Mouse (Mus musculus): Measurements from ENCODE around the gene Ebf1.
"Not testable (repeated sequence)": the region's sequence is repeated elsewhere in the genome, so short reads cannot be mapped to it uniquely, and the experiment has no call there.

The Ebf1 gene

GRCm38 (mm10) chr11:44616788-44617712, at the start of gene Ebf1:
Gene Ebf1, plus strand, starts transcription at chr11:44617317.
- no peak for DNase-seq (ENCODE audit: low spot score)

- DNase-seq (ENCODE audit: low spot score), result not testable (repeated sequence)
These were observed 46.8 kb upstream of the Ebf1 start for GRCm38 (mm10) chr11:44570336-44570735.

GRCm38 (mm10) chr11:44572781-44573180, 44.3 kb upstream of the Ebf1 start:
- no peak for DNase-seq (ENCODE audit: low spot score)

GRCm38 (mm10) chr11:44573396-44573795, 43.7 kb upstream of the Ebf1 start:
- no peak for DNase-seq (ENCODE audit: low spot score)

- no peak for DNase-seq (ENCODE audit: low spot score)
These were observed 42.7 kb upstream of the Ebf1 start for GRCm38 (mm10) chr11:44574391-44574790.

GRCm38 (mm10) chr11:44574820-44575219, 42.3 kb upstream of the Ebf1 start:
- DNase-seq (ENCODE audit: low spot score), result no peak

- no peak for DNase-seq (ENCODE audit: low spot score)
These were observed 39.2 kb upstream of the Ebf1 start for GRCm38 (mm10) chr11:44577911-44578310.

GRCm38 (mm10) chr11:44581277-44581683, 35.8 kb upstream of the Ebf1 start:
- DNase-seq (ENCODE audit: low spot score), result no peak

GRCm38 (mm10) chr11:44586047-44586696, 30.9 kb upstream of the Ebf1 start:
- peak; percentile 59 for DNase-seq (ENCODE audit: low spot score)

GRCm38 (mm10) chr11:44593016-44593415, 24.1 kb upstream of the Ebf1 start:
- no peak for DNase-seq (ENCODE audit: low spot score)

GRCm38 (mm10) chr11:44594768-44595167, 22.3 kb upstream of the Ebf1 start:
- no peak for DNase-seq (ENCODE audit: low spot score)

GRCm38 (mm10) chr11:44606881-44607280, 10.2 kb upstream of the Ebf1 start:
- no peak for DNase-seq (ENCODE audit: low spot score)

- DNase-seq (ENCODE audit: low spot score), result no peak
These were observed 8.5 kb upstream of the Ebf1 start for GRCm38 (mm10) chr11:44608646-44609045.

- peak; percentile 65 for DNase-seq (ENCODE audit: low spot score)
These were observed 5.9 kb upstream of the Ebf1 start for GRCm38 (mm10) chr11:44610971-44611781.

- DNase-seq (ENCODE audit: low spot score), result no peak
These were observed 5.0 kb upstream of the Ebf1 start for GRCm38 (mm10) chr11:44612156-44612555.

- no peak for DNase-seq (ENCODE audit: low spot score)
These were observed 4.3 kb upstream of the Ebf1 start for GRCm38 (mm10) chr11:44612681-44613410.

- no peak for DNase-seq (ENCODE audit: low spot score)
These were observed 3.5 kb upstream of the Ebf1 start for GRCm38 (mm10) chr11:44613411-44614180.

- DNase-seq (ENCODE audit: low spot score), result no peak
These were observed 884 bp upstream of the Ebf1 start for GRCm38 (mm10) chr11:44616078-44616787.

GRCm38 (mm10) chr11:44617734-44618586, 843 bp downstream of the Ebf1 start:
- no peak for DNase-seq (ENCODE audit: low spot score)
